Mouse (Mus musculus) cortical plate, adult 2 months (tissue): ENCODE measurements around the gene Tex19.2. TPM values are rescaled to one million over a fixed set of nuclear protein-coding genes. Genes with fewer than 3 reads are reported as not detected.
A peak's percentile ranks its signal among the peaks of the same experiment; 100 is the strongest.

ENCODE experiments used
- H3K27ac ChIP-seq: fragments of 200-500 bp; 2 replicates; pipeline ENCODE4 v1.5.1; 2012; ENCODE audit warnings: low read length, control low read depth, inconsistent platforms; ENCODE audit not compliant: insufficient read depth
- H3K4me1 ChIP-seq: fragments of 200-500 bp; 2 replicates; pipeline ENCODE4 v1.6.1; 2011; ENCODE audit warnings: low read length; ENCODE audit not compliant: control insufficient read depth, insufficient read depth
- H3K4me3 ChIP-seq: fragments of 200-500 bp; 2 replicates; pipeline ENCODE4 v1.5.1; 2011; ENCODE audit warnings: mild to moderate bottlenecking, low read length, control low read depth; ENCODE audit not compliant: insufficient read depth
- CTCF ChIP-seq: fragments of 200-500 bp; IDR thresholded peaks from 2 replicates; pipeline ENCODE4 v1.5.1; 2011; ENCODE audit warnings: mild to moderate bottlenecking, control low read depth, low read length; ENCODE audit not compliant: insufficient read depth; ENCODE audit errors: extremely low read depth
- POLR2A ChIP-seq: fragments of 200-500 bp; IDR thresholded peaks from 2 replicates; pipeline ENCODE4 v1.6.1; 2011; ENCODE audit warnings: mild to moderate bottlenecking, low read length, control low read depth; ENCODE audit not compliant: insufficient read depth; ENCODE audit errors: extremely low read depth
- polyA plus RNA-seq: library from polyadenylated mRNA; depleted of rRNA; stranded (reverse); fragments of >200 nt; gene quantifications from 2 replicates; pipeline ENCODE4 v1.2.3, GENCODE M21; 2012; rRNA removed

The Tex19.2 gene
- not detected in 2 replicates for polyA plus RNA-seq

- no peak for TF ChIP-seq CTCF
- TF ChIP-seq POLR2A: no peak
- no peak within 1 kb of the TSS for H3K27ac ChIP-seq
- no peak within 1 kb of the TSS for H3K4me3 ChIP-seq
- no peaks in the 10 kb centered on the region for H3K4me1 ChIP-seq
These were observed at the start of gene Tex19.2 for GRCm38 (mm10) chr11:121118577-121118976. Gene Tex19.2 (minus strand): TSS chr11:121118677.

GRCm38 (mm10) chr11:121163751-121164150 lies 45.3 kb upstream of the Tex19.2 start:
- Histone ChIP-seq H3K4me1 (no peaks in the 10 kb centered on the region), H3K27ac (no peak overlapping the region), H3K4me3 (no peak overlapping the region)
- no peak for TF ChIP-seq CTCF
- TF ChIP-seq POLR2A: no peak

- Histone ChIP-seq H3K4me1 (no peaks in the 10 kb centered on the region), H3K4me3 (no peak overlapping the region), H3K27ac (no peak overlapping the region)
- TF ChIP-seq POLR2A (no peak), CTCF (no peak)
These were observed 42.3 kb upstream of the Tex19.2 start for GRCm38 (mm10) chr11:121160636-121161346.

- no peak for TF ChIP-seq CTCF
- no peak for TF ChIP-seq POLR2A
- no peaks in the 10 kb centered on the region for H3K4me1 ChIP-seq
- no peak within 1 kb of the TSS for H3K4me3 ChIP-seq
- H3K27ac ChIP-seq: no peak within 1 kb of the TSS
These were observed 41.5 kb upstream of the Tex19.2 start, which contains the start of gene Uts2r for GRCm38 (mm10) chr11:121159971-121160370. Gene Uts2r (plus strand): TSS chr11:121160271.

- Histone ChIP-seq H3K4me3 (0 out of 2 replicates have a peak overlapping the region, but pooled peaks have one; percentile 19), H3K4me1 (no peaks in the 10 kb centered on the region), H3K27ac (no peak overlapping the region)
- TF ChIP-seq CTCF: no peak
These were observed 38.0 kb upstream of the Tex19.2 start for GRCm38 (mm10) chr11:121156411-121156891.

- TF ChIP-seq POLR2A (no peak), CTCF (no peak)
- Histone ChIP-seq H3K4me3 (no peak overlapping the region), H3K27ac (no peak overlapping the region), H3K4me1 (no peaks in the 10 kb centered on the region)
These were observed 35.7 kb upstream of the Tex19.2 start for GRCm38 (mm10) chr11:121154203-121154602.

GRCm38 (mm10) chr11:121148193-121148592 lies 29.7 kb upstream of the Tex19.2 start:
- H3K27ac ChIP-seq: no peak overlapping the region
- no peaks in the 10 kb centered on the region for H3K4me1 ChIP-seq
- no peak overlapping the region for H3K4me3 ChIP-seq
- TF ChIP-seq POLR2A (no peak), CTCF (no peak)

- H3K4me1 ChIP-seq: no peaks in the 10 kb centered on the region
These were observed 27.4 kb upstream of the Tex19.2 start, which contains the start of gene Tex19.1 for GRCm38 (mm10) chr11:121145865-121146264. Gene Tex19.1 (plus strand): TSS chr11:121146143.

GRCm38 (mm10) chr11:121143325-121144015 lies 25.0 kb upstream of the Tex19.2 start:
- no peak overlapping the region for H3K27ac ChIP-seq
- TF ChIP-seq CTCF: no peak
- TF ChIP-seq POLR2A: no peak
- no peaks in the 10 kb centered on the region for H3K4me1 ChIP-seq
- no peak overlapping the region for H3K4me3 ChIP-seq

More at GRCm38 (mm10) chr11:121145865-121146264, 27.4 kb upstream of the Tex19.2 start, which contains the start of gene Tex19.1:
- no peak within 1 kb of the TSS for H3K27ac ChIP-seq
- no peak within 1 kb of the TSS for H3K4me3 ChIP-seq
- TF ChIP-seq POLR2A: no peak
- TF ChIP-seq CTCF: no peak
